Mouse (Mus musculus) retina, postnatal 1 day (tissue): ENCODE data around the gene Phactr2.

ENCODE experiments used
- DNase-seq: peaks from one replicate; pipeline ENCODE4 v3.0.0-alpha.2; 2012

Phactr2 gene

DNA sequence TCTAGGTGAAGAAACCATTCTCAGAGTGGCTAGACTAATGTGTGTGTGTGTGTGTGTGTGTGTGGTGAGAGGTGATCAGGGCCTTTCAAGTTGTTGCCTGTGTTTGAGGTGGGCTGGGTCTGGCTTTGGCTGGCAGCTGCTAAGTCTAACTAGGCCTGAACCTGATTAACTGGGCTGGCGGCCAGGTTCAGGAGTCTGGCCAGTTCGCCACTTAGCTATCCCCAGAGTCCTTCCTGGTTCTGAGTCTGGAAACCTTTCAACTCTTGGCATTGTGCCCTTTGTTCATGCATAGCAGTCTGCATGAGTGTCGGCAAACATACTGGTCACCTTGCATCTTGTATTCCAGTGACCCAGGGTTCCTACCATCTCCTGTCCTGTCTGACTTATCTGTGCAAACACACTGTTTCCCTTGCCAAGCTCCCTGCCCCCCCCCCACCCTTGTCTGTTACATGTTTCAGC is 27.4 kb downstream of the Phactr2 start:
- DNase-seq: no peak

DNA sequence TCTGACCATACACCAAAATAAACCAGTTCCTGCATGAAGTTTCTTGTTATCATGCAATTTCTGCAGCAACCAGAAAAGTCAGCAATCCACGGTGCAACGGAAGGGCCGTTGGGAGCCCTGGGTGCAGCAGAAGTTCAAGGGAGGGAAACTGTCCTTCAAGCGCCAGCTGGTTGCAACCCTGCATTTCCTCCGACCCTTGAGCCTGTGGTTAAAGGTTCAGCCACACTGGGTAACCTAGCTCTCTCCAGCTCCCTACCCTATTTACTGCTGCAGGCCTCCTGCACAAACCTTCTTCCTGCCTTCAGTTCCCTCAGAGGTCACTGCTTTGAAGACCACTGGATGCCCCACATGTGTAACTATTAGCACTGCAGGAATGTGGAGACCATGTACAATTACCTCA is 30.0 kb downstream of the Phactr2 start:
- no peak for DNase-seq

DNA sequence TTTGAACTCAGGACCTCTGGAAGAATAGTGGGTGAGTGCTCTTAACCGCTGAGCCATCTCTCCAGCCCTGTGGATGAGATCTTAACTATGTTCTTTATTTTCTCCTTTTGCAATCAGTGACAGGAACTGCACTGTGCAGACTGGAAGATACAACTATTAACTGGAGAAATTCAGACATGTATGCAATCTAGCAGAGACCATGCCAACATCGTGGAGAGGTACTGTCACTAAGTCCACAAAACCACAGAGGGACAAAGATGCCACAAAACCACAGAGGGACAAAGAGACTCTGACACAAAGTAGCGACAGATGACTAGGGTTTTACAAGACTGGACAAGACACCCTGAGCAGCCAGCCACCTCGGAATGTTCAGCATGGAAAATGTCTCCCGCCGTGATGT is 30.6 kb downstream of the Phactr2 start:
- DNase-seq: no peak

- no peak for DNase-seq
Observed at GRCm38 (mm10) chr10:13440292-13440691, 33.9 kb downstream of the Phactr2 start.

DNA sequence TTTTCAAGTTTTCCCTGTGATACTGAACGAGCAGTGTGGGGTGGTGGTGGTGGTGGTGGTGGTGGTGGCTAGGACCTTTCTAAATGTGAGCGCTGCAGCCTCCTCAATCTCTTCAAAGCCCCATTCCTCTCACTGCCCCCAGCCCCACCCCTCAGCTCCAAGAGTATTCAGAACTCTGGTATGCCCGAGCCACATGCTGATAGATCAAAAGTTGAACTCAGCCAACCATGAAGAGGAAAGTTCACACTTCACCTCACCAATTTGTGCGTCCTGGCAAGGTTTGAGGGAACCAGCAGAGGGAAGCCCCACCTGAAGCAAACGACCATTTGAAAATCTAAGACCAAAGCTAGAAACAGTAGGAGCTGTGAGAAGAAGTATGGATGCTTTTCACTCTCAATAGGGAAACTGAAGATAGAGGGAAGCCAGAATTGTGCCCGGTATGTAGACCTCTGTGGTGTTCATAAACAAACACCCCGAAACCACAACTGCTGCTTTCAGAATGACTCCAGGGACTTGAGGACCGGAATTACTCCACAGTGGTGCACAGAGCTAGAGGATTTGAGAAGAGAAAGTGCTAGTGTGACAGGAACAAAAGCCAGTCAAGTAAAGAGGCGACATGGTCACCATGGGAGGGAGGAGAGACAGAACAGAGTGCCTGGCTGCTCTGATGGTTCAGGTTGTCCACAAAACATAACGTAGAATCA is 35.9 kb downstream of the Phactr2 start:
- no peak for DNase-seq

- no peak for DNase-seq
Observed at GRCm38 (mm10) chr10:13437011-13437410, 37.2 kb downstream of the Phactr2 start.

- peak; percentile 44 for DNase-seq
Observed at GRCm38 (mm10) chr10:13433016-13433415, 41.2 kb downstream of the Phactr2 start.

- DNase-seq: peak; percentile 65
Observed at GRCm38 (mm10) chr10:13431641-13432540, 42.3 kb downstream of the Phactr2 start.

DNA sequence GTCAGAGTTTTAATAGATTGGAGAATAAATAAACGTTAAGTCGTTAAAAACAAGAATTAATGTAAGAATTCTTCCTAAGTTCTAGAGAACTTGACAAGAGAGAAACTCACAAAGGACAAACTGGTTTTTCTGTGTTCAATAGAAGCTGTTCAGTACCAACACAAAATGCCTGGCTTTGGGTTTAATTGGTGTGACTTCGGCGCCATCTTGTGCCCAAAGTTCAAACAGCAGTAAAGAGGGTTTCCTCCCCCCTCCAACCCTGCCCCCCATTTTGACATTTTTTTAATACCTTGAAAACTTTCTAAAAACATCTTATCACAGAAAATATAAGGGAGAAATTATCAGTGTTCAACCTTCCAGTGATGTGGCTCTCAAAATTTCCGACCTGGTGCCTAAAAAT is 44.4 kb downstream of the Phactr2 start:
- peak; percentile 85 for DNase-seq

DNA sequence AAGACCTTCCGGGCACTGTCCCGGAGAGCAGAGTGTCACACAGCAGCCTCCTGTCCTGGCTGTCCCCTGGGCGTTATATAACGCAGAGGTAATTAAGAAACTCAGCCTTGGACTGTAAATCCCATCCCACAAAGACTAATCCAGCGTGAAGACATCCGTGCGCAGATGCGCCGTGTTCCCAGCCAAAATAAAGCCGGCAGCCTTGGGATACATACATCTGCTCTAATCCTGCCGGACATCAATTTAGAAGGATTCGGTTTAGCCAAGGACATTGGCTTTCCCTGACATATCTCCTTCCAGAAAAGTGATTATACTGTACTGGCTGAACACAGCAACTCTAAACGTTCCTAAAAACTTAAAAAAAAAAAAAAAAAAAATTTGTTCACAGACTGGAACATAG is 45.0 kb downstream of the Phactr2 start:
- DNase-seq: peak; percentile 81

- DNase-seq: no peak
Observed at GRCm38 (mm10) chr10:13428536-13428935, 45.7 kb downstream of the Phactr2 start.

DNA sequence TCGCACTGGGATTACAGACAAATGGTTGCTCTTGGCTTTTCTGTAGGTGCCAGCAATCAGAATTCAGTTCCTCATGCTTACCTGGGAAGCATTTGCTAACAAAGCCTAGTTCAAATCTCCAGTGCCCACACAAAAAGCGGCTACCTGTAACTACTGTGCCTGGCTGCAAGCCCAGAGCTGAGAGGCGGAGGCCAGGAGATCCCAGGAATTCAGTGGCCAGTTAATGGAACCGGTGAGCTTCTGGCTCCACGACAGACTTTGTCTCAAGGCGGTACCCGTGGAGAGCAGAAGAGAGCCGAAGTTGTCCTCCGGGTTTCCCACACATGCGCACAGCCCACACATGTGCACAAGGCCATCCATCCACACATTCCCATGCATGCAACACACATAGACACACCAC is 46.6 kb downstream of the Phactr2 start:
- DNase-seq: no peak

GRCm38 (mm10) chr10:13425198-13425597 is 49.0 kb downstream of the Phactr2 start:
- DNase-seq: no peak

DNA sequence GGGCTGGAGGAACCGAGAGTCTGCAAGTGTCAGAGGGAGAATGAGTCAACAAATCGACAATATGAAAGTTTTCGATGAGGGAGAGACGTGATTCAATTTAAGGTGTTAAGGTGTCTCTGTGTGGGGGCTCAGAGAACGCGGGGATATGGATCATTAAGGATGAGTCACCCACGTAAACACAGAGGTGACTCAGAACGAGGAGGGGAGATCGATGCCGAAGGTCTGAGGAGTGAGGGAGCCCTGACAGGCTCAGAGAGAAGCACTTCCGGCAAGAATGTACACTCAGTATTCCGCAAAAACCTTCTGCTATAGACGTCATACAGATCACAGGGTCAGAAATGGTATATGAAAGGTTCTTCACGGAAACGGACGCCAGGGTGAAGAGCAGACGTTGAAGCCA is 49.7 kb downstream of the Phactr2 start:
- DNase-seq: no peak

GRCm38 (mm10) chr10:13424015-13424414 is 50.2 kb downstream of the Phactr2 start:
- no peak for DNase-seq

DNA sequence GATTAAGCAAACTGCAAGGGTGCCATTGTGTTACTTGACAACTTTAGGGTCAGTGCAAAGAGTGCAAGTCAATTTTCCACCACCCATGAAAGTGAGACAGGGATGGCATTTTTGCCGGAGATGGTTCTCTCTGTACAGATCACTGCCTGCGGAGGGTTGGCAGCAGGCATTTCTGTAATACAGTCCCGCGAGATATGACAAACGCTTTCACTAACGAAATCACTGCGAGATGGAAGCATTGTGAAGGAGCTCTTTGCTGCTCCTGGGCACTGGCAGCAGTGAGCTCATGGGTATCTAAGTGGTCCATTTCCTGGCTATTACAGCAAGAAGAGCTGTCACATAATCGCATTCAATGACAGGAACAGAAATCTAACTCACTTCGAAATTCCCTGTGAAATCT is 52.1 kb downstream of the Phactr2 start:
- peak; percentile 38 for DNase-seq

- peak; percentile 61 for DNase-seq
Observed at GRCm38 (mm10) chr10:13419246-13419645, 55.0 kb downstream of the Phactr2 start.

- DNase-seq: peak; percentile 93
Observed at GRCm38 (mm10) chr10:13415489-13416104, 58.6 kb downstream of the Phactr2 start.

- no peak for DNase-seq
Observed at GRCm38 (mm10) chr10:13412202-13412923, 61.8 kb downstream of the Phactr2 start.

- no peak for DNase-seq
Observed at GRCm38 (mm10) chr10:13411056-13411455, 63.2 kb downstream of the Phactr2 start.

- DNase-seq: no peak
Observed at GRCm38 (mm10) chr10:13401971-13402370, 72.2 kb downstream of the Phactr2 start.

- no peak for DNase-seq
Observed at GRCm38 (mm10) chr10:13395753-13396152, 78.5 kb downstream of the Phactr2 start.

DNA sequence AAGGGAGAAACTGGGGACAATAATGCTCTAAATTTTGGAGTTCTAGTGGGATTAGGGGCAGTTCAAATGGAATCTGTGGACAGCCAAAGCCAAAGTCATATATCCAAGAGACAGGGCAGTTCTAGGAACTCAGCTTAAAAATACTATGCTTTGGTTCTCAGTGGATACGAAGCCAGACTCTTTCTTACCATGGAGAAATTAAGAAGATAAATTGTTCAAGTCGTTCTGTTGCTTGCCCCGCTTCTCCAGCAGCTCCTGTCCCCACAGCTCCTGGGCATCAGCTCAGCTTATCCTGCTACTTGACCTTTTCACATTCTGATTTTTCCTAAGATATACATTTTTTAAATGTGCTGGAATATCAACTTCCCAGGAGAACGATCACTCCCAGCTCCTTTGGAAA is 80.2 kb downstream of the Phactr2 start:
- no peak for DNase-seq
